Mouse (Mus musculus): Measurements from ENCODE around the gene Mbd4. TPM values are rescaled to one million over a fixed set of nuclear protein-coding genes. Genes with fewer than 3 reads are reported as not detected.

The Mbd4 gene
- polyA plus RNA-seq, 1 experiment from 2014 or later = 10.7 TPM

DNA sequence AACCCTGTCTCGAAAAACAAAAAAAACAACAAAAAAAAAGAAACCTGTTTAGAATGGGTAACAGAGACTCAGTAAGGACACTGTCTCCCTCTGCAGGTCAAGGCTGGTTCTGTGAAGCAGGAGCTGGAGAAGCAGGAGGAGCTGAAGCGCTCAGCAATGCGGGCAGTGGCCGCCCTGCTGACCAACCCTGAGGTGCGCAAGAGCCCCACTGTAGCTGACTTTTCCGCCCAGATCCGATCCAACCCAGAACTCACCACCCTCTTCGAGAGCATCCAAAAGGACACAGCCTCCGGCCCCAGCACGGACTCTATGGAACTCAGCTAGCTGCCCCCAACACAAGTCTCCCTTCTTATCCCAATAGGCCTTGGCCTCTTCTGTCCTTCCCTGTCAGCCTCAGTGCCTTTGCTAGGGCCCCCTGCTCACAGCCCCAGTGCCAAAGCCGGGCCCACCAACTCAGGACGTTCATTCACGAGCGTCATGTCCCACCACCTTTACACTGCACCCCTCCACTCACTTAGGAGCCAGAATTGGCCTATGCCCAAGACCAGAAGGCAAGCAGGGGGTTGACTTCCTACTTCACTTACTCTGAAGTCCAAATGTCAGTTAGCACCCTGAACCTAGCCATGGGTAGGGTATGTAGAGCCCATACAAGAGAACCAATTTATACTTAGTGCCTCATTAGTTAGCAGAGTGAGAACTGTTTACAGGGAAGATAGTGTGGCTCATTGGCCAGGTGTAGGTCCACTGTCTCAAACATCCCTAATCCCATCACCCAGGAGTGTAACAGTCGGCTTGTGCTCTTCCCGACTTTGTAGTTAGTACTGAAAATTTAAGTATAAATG, 49.4 kb downstream of the Mbd4 start:
- Histone ChIP-seq H3K36me3 (peaks cover 84% of the 10 kb centered on the region), H3K4me3 (no peak overlapping the region), H3K27me3 (no peaks in the 10 kb centered on the region), H3K4me2 (no peak overlapping the region), H3K9ac (no peak overlapping the region), H3K9me3 (no peaks in the 10 kb centered on the region), H3K4me1 (replicated peaks) (peaks cover 29% of the 10 kb centered on the region), H3K27ac (no peak overlapping the region; the same call in 1 of the 2 replicates)
- 0 out of 2 replicates have a peak, but pooled peaks have one; percentile 13 for ATAC-seq (ENCODE audit: low FRiP score)
- 48% methylated on average over 16 of the region's 16 CpGs for WGBS

DNA sequence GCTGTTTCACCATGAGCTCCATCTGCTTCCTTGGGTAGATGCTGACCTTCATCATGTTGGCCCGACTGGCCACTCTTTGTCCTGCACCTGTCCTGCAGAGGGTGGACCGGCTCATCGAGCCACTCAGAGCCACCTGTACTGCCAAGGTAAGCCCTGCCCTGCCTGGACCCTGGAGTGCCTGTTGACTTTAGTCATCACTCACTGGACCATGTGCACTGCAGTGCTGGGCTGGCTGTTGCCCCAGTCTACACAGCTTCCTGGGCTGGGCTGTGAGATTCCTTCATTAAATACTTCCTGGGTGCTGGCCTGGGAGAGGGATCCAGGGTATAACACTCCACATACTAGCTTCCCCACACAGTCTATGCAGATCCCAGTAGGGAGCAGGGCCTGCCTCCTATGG, 51.4 kb downstream of the Mbd4 start:
- no peak overlapping the region for H3K27ac ChIP-seq
- no peak for ATAC-seq (ENCODE audit: low FRiP score)
- peaks cover 20% of the 10 kb centered on the region for H3K4me1 ChIP-seq (replicated peaks)
- H3K4me2 ChIP-seq = no peak overlapping the region
- H3K36me3 ChIP-seq = peaks cover 98% of the 10 kb centered on the region
- 97% methylated on average over 3 of the region's 3 CpGs for WGBS
- H3K9ac ChIP-seq = no peak overlapping the region
- H3K9me3 ChIP-seq = no peaks in the 10 kb centered on the region
- no peak overlapping the region for H3K4me3 ChIP-seq
- H3K27me3 ChIP-seq = no peaks in the 10 kb centered on the region

DNA sequence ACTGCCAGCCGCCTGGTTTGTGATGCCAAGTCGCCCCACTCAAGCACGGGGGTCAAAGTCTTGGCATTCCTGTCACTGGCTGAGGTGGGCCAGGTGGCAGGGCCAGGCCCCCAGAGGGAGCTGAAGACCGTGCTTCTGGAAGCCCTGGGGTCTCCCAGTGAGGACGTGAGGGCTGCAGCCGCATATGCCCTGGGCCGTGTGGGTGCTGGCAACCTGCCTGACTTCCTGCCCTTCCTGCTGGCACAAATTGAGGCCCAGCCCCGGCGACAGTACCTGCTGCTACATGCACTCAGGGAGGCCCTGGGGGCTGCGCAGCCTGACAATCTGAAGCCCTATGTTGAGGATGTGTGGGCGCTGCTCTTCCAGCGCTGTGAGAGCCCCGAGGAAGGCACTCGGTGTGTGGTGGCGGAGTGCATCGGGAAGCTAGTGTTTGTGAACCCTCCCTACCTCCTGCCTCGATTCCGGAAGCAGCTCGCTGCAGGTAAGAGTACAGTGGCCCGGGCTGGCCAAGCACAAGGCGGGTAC, 60.4 kb downstream of the Mbd4 start:
- Histone ChIP-seq H3K4me2 (no peak overlapping the region), H3K4me3 (no peak overlapping the region), H3K9me3 (no peaks in the 10 kb centered on the region), H3K27ac (no peak overlapping the region), H3K4me1 (replicated peaks) (no peaks in the 10 kb centered on the region; the same call in 1 of the 2 replicates), H3K9ac (no peak overlapping the region), H3K27me3 (no peaks in the 10 kb centered on the region), H3K36me3 (peaks cover 99% of the 10 kb centered on the region)
- no peak for ATAC-seq (ENCODE audit: low FRiP score)
- WGBS = 94% methylated on average over 21 of the region's 21 CpGs

DNA sequence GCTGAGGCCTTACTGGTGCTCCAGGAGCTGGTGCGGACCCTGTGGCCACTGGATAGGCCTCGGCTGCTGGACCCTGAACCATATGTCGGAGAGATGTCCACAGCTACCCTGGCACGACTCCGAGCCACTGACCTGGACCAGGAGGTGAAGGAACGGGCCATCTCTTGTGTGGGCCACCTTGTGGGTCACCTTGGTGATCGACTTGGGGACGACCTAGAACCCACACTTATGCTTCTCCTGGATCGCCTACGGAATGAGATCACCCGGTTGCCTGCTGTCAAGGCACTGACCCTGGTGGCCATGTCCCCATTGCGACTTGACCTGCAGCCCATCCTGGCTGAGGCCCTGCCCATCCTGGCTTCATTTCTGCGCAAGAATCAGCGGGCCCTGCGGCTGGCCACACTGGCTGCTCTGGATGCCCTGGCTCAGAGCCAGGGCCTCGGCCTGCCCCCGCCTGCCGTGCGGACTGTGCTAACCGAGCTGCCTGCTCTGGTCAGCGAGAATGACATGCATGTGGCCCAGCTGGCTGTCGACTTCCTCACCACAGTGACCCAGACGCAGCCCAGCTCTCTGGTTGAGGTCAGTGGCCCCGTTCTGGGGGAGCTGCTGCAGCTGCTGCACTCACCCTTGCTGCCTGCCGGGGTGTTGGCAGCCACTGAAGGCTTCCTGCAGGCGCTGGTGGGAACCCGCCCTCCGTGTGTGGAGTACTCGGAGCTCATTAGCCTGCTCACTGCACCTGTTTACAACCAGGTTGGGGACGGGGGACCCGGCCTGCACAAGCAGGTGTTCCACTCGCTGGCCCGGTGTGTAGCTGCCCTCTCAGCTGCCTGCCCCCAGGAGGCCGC, 61.1 kb downstream of the Mbd4 start:
- no peak overlapping the region for H3K4me3 ChIP-seq
- no peak overlapping the region for H3K4me2 ChIP-seq
- H3K4me1 ChIP-seq (replicated peaks) = no peaks in the 10 kb centered on the region; the same call in 1 of the 2 replicates
- H3K9me3 ChIP-seq = no peaks in the 10 kb centered on the region
- WGBS = 84% methylated on average over 34 of the region's 34 CpGs
- peaks cover 98% of the 10 kb centered on the region for H3K36me3 ChIP-seq
- H3K27ac ChIP-seq = no peak overlapping the region
- no peak overlapping the region for H3K9ac ChIP-seq
- ATAC-seq (ENCODE audit: low FRiP score) = 0 out of 2 replicates have a peak, but pooled peaks have one; percentile 7
- no peaks in the 10 kb centered on the region for H3K27me3 ChIP-seq

DNA sequence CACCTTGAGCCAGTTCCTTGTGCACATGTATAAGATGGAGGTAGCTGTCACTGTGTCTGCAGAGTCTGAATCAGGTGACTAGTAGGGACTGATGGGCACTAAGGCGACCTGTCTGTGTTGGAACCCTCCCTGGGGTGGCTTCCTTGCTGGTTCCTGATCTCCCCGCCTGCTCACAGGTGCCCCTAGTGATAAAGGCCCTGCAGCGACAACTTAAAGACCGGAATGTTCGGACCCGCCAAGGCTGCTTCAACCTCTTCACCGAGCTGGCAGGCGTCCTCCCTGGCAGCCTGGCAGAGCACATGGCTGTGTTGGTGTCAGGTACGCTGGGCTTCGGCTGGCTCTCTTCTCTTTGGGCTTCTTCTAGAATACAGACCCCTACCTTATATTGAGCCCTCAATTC, 62.2 kb downstream of the Mbd4 start:
- Histone ChIP-seq H3K36me3 (peaks cover 98% of the 10 kb centered on the region), H3K9me3 (no peaks in the 10 kb centered on the region), H3K9ac (no peak overlapping the region), H3K4me3 (no peak overlapping the region), H3K27me3 (no peaks in the 10 kb centered on the region), H3K4me1 (replicated peaks) (no peaks in the 10 kb centered on the region; the same call in 1 of the 2 replicates), H3K4me2 (no peak overlapping the region), H3K27ac (no peak overlapping the region)
- 90% methylated on average over 10 of the region's 10 CpGs for WGBS
- ATAC-seq (ENCODE audit: low FRiP score) = no peak

Other genes with a start within 250 kb of the Mbd4 start
- 147 and 149 TPM in 2 replicates for gene Raf1, start 176.7 kb downstream of the Mbd4 start, polyA plus RNA-seq (2015; fragmentation: Nextera tagmentation; extraction: Ambion mirVana)
- 1.6 and 1.7 TPM in 2 replicates for gene Tmem40, start 91.0 kb downstream of the Mbd4 start, polyA plus RNA-seq (2015; fragmentation: Nextera tagmentation; extraction: Ambion mirVana)
- 14.8 and 15.0 TPM in 2 replicates for gene Cand2, start 78.8 kb downstream of the Mbd4 start, polyA plus RNA-seq (2015; fragmentation: Nextera tagmentation; extraction: Ambion mirVana)
- 1,291 and 1,358 TPM in 2 replicates for gene Rpl32, start 44.6 kb downstream of the Mbd4 start, polyA plus RNA-seq (2015; fragmentation: Nextera tagmentation; extraction: Ambion mirVana)
- 3.0 and 3.4 TPM in 2 replicates for gene Efcab12, start 15.0 kb downstream of the Mbd4 start, polyA plus RNA-seq (2015; fragmentation: Nextera tagmentation; extraction: Ambion mirVana)
- gene Ift122, start 99 bp upstream of the Mbd4 start, polyA plus RNA-seq (2015; fragmentation: Nextera tagmentation; extraction: Ambion mirVana) = 25.3 and 27.7 TPM in 2 replicates
- gene Rho, start 78.4 kb upstream of the Mbd4 start, polyA plus RNA-seq (2015; fragmentation: Nextera tagmentation; extraction: Ambion mirVana) = 0.21 and 0.58 TPM in 2 replicates
- gene H1foo, start 91.6 kb upstream of the Mbd4 start, polyA plus RNA-seq (2015; fragmentation: Nextera tagmentation; extraction: Ambion mirVana) = not detected in 2 replicates
- gene Plxnd1, start 141.6 kb upstream of the Mbd4 start, polyA plus RNA-seq (2015; fragmentation: Nextera tagmentation; extraction: Ambion mirVana) = 9.1 and 11.3 TPM in 2 replicates

All from hindbrain, embryonic 13.5 days (tissue).